Mouse (Mus musculus): ENCODE measurements around the gene Copa. TPM values are rescaled to one million over a fixed set of nuclear protein-coding genes. Genes with fewer than 3 reads are reported as not detected.

Gene Copa
- total RNA-seq (2021) = 100 to 1,000 TPM; 118 to 124 TPM
- long read RNA-seq, experiment 1, full-length matches to known transcripts = 56 of 81 reads
- long read RNA-seq, experiment 1, partial matches to known transcripts = 20 of 81 reads
- long read RNA-seq, experiment 1, other reads (novel, unspliced or antisense) = 5 of 81 reads
- long read RNA-seq, experiment 2, full-length matches to known transcripts = 70 of 91 reads
- long read RNA-seq, experiment 2, partial matches to known transcripts = 18 of 91 reads
- long read RNA-seq, experiment 2, other reads (novel, unspliced or antisense) = 3 of 91 reads

- DNase-seq = peak; percentile 91 to 94
- intact Hi-C loops (cut with DNase I) = loop anchor here (5.0 kb wide), 1 partner anchor 35 kb away; no protein-coding TSS in a partner anchor
These were observed at the start of gene Copa, which contains the start of gene Ncstn for GRCm38 (mm10) chr1:172082101-172082898. Copa (plus strand) TSS chr1:172082529. Ncstn (minus strand) TSS chr1:172082795.

- DNase-seq = no peak
- intact Hi-C loops (cut with DNase I) = loop anchor here (2.0 to 10.0 kb wide), 6 partner anchors 36 to 448 kb away; partner anchors contain the start of genes Copa, Ncstn and Pex19
These were observed 35.9 kb upstream of the Copa start for GRCm38 (mm10) chr1:172046410-172046809.

- peak; percentile 71 to 85 for DNase-seq
- intact Hi-C loops (cut with DNase I) = loop anchor here (2.0 to 10.0 kb wide), 6 partner anchors 35 to 448 kb away; partner anchors contain the start of genes Copa, Ncstn and Pex19
These were observed 35.4 kb upstream of the Copa start for GRCm38 (mm10) chr1:172046938-172047337.

GRCm38 (mm10) chr1:172048241-172048734 lies 34.0 kb upstream of the Copa start:
- intact Hi-C loops (cut with DNase I) = loop anchor here (5.0 to 10.0 kb wide), 5 partner anchors 34 to 447 kb away; partner anchors contain the start of genes Copa, Ncstn and Pex19
- peak in 1 of 2 experiments; percentile 21 for DNase-seq

GRCm38 (mm10) chr1:172049131-172049782 lies 33.1 kb upstream of the Copa start:
- DNase-seq = no peak
- intact Hi-C loops (cut with DNase I) = loop anchor here (5.0 to 10.0 kb wide), 5 partner anchors 33 to 446 kb away; partner anchors contain the start of genes Copa, Ncstn and Pex19

- intact Hi-C loops (cut with DNase I) = no loop called here
- no peak for DNase-seq
These were observed 29.5 kb upstream of the Copa start for GRCm38 (mm10) chr1:172052766-172053279.

- intact Hi-C loops (cut with DNase I) = no loop called here
- no peak for DNase-seq
These were observed 28.5 kb upstream of the Copa start for GRCm38 (mm10) chr1:172053541-172054440.

- no peak for DNase-seq
- intact Hi-C loops (cut with DNase I) = no loop called here
These were observed 26.1 kb upstream of the Copa start for GRCm38 (mm10) chr1:172056251-172056650.

- DNase-seq = no peak
- intact Hi-C loops (cut with DNase I) = no loop called here
These were observed 24.8 kb upstream of the Copa start, which contains the start of gene Nhlh1 for GRCm38 (mm10) chr1:172057491-172057921. Nhlh1 (minus strand) TSS chr1:172057573.

GRCm38 (mm10) chr1:172058321-172058720 lies 24.0 kb upstream of the Copa start:
- no peak for DNase-seq
- intact Hi-C loops (cut with DNase I) = no loop called here

GRCm38 (mm10) chr1:172058874-172059273 lies 23.5 kb upstream of the Copa start:
- DNase-seq = no peak
- intact Hi-C loops (cut with DNase I) = no loop called here

- intact Hi-C loops (cut with DNase I) = no loop called here
- no peak for DNase-seq
These were observed 21.7 kb upstream of the Copa start for GRCm38 (mm10) chr1:172060659-172061058.

GRCm38 (mm10) chr1:172061217-172061616 lies 21.1 kb upstream of the Copa start:
- DNase-seq = no peak

GRCm38 (mm10) chr1:172062101-172062500 lies 20.2 kb upstream of the Copa start:
- no peak for DNase-seq
- intact Hi-C loops (cut with DNase I) = no loop called here

More at GRCm38 (mm10) chr1:172061217-172061616, 21.1 kb upstream of the Copa start:
- intact Hi-C loops (cut with DNase I) = no loop called here

GRCm38 (mm10) chr1:172063291-172064023 lies 18.9 kb upstream of the Copa start:
- DNase-seq = no peak
- intact Hi-C loops (cut with DNase I) = no loop called here

GRCm38 (mm10) chr1:172064613-172065141 lies 17.7 kb upstream of the Copa start:
- DNase-seq = no peak
- intact Hi-C loops (cut with DNase I) = no loop called here

- no peak for DNase-seq
- intact Hi-C loops (cut with DNase I) = no loop called here
These were observed 12.1 kb upstream of the Copa start for GRCm38 (mm10) chr1:172070227-172070626.

GRCm38 (mm10) chr1:172071556-172071955 lies 10.8 kb upstream of the Copa start:
- DNase-seq = no peak
- intact Hi-C loops (cut with DNase I) = no loop called here

Measured in heart, postnatal 14 days (tissue).